ENCODE assay signal across 12 mouse cellular contexts in the genomic region with DNA sequence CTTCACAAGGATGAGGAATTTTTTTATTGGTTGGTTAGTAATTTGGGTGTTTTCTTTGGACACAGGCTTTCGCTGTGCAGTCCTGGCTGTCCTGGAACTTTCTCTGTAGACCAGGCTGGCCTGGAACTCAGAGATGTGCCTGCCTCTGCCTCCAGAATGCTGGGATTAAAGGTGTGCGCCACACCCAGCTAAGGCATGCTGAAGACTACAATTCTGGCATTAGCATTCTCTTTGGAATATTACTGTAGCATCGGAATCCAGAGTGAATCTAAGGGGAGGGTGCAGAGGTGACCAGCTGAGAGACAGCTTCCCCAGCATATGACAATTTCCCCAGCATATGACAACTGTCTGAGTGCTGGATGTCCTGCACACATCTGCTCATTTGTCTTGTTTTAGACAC.
A peak's percentile ranks its signal among the peaks of the same experiment; 100 is the strongest.
DNase-seq lines count a peak whose midpoint lies in the region; ATAC-seq and TF ChIP-seq lines count a peak whose summit lies in the region.
"Had no signal": no experiment of that assay in that cellular context is flagged by ENCODE, and none has a peak within 500 bp of the region (broad histone marks: within the 10 kb centered on the region; RNA-seq: fewer than 3 reads in every experiment).

No protein-coding gene starts in this region.

- no peak overlapping the region for H3K27ac ChIP-seq in heart, embryonic 14.5 days (replicated peaks in 1 of 2; ENCODE audit: control insufficient read depth in 1 of 2, insufficient read depth in 1 of 2, low read depth in 2 of 2, low read length in 2 of 2)
- peak overlapping the region; percentile 76 for H3K27ac ChIP-seq in embryonic facial prominence, embryonic 10.5 days (replicated peaks)
- H3K27ac ChIP-seq in limb, embryonic 13.5 days: no peak overlapping the region
- H3K27ac ChIP-seq in kidney, embryonic 16.5 days (ENCODE audit: low read length): no peak overlapping the region
- H3K27ac ChIP-seq: stomach, embryonic 15.5 days had no signal

- peaks cover 6% of the 10 kb centered on the region; the same call in 1 of the 2 replicates for H3K27me3 ChIP-seq in heart, embryonic 14.5 days (ENCODE audit: control insufficient read depth, insufficient read depth, low read length)
- 0 out of 2 replicates have a peak, but pooled peaks cover 3% of the 10 kb centered on the region for H3K27me3 ChIP-seq in E14TG2a.4 (ENCODE audit: insufficient read depth, low read length)
- H3K27me3 ChIP-seq in embryonic facial prominence, embryonic 10.5 days (replicated peaks; ENCODE audit: low read depth, poor library complexity, severe bottlenecking): peaks cover 7% of the 10 kb centered on the region
- peaks cover 10% of the 10 kb centered on the region; the same call in 1 of the 2 replicates for H3K27me3 ChIP-seq in limb, embryonic 13.5 days
- H3K27me3 ChIP-seq in kidney, embryonic 16.5 days (ENCODE audit: insufficient read depth, low read length): no peaks in the 10 kb centered on the region
- H3K27me3 ChIP-seq: stomach, embryonic 15.5 days had no signal

- no peaks in the 10 kb centered on the region for H3K9me3 ChIP-seq in heart, embryonic 14.5 days (ENCODE audit: control insufficient read depth, low read length)
- no peaks in the 10 kb centered on the region for H3K9me3 ChIP-seq in E14TG2a.4 (ENCODE audit: low read length)
- H3K9me3 ChIP-seq in embryonic facial prominence, embryonic 10.5 days: no peaks in the 10 kb centered on the region
- H3K9me3 ChIP-seq in limb, embryonic 13.5 days: no peaks in the 10 kb centered on the region
- no peaks in the 10 kb centered on the region for H3K9me3 ChIP-seq in kidney, embryonic 16.5 days (ENCODE audit: low read length)
- H3K9me3 ChIP-seq: stomach, embryonic 15.5 days had no signal

- ATAC-seq in heart, embryonic 14.5 days (ENCODE audit: insufficient number of reproducible peaks, insufficient read depth, low FRiP score, low read depth): no peak
- ATAC-seq in limb, embryonic 13.5 days (ENCODE audit: low FRiP score, low read depth): no peak
- no peak for ATAC-seq in kidney, embryonic 16.5 days (ENCODE audit: low FRiP score, low TSS enrichment)
- ATAC-seq: inflammation-experienced regulatory T-cells, adult 6 months had no signal

- 99% methylated on average over 3 of the region's 3 CpGs for WGBS in heart, embryonic 14.5 days
- WGBS in embryonic facial prominence, embryonic 10.5 days: 93% methylated on average over 3 of the region's 3 CpGs
- 92% methylated on average over 3 of the region's 3 CpGs for WGBS in limb, embryonic 13.5 days
- 98% methylated on average over 3 of the region's 3 CpGs for WGBS in kidney, embryonic 16.5 days

- H3K9ac ChIP-seq in heart, embryonic 14.5 days (ENCODE audit: low read length): no peak overlapping the region
- H3K9ac ChIP-seq in limb, embryonic 13.5 days: no peak overlapping the region
- H3K9ac ChIP-seq in kidney, embryonic 16.5 days (replicated peaks; ENCODE audit: low read length): no peak overlapping the region
- H3K9ac ChIP-seq: stomach, embryonic 15.5 days had no signal

- H3K4me1 ChIP-seq in heart, embryonic 14.5 days (ENCODE audit: control insufficient read depth in 2 of 2, insufficient read depth in 2 of 2, low read length in 2 of 2): peaks cover 37 to 62% of the 10 kb centered on the region in 2 experiments
- peaks cover 96% of the 10 kb centered on the region for H3K4me1 ChIP-seq in E14TG2a.4 (replicated peaks; ENCODE audit: low read depth, low read length)
- peaks cover 80% of the 10 kb centered on the region for H3K4me1 ChIP-seq in embryonic facial prominence, embryonic 10.5 days
- peaks cover 61% of the 10 kb centered on the region for H3K4me1 ChIP-seq in limb, embryonic 13.5 days
- peaks cover 71% of the 10 kb centered on the region for H3K4me1 ChIP-seq in kidney, embryonic 16.5 days (ENCODE audit: insufficient read depth, low read length)

- peak overlapping the region; percentile 62 for H3K4me2 ChIP-seq in heart, embryonic 14.5 days (ENCODE audit: low read length)
- H3K4me2 ChIP-seq in limb, embryonic 13.5 days (replicated peaks): 0 out of 2 replicates have a peak overlapping the region, but pooled peaks have one; percentile 41
- no peak overlapping the region for H3K4me2 ChIP-seq in kidney, embryonic 16.5 days (replicated peaks; ENCODE audit: low read depth, low read length)

- TF ChIP-seq CTCF in E14TG2a.4 (conservative IDR thresholded peaks at IDR 0.05; ENCODE audit: low read length): no peak

- no peaks in the 10 kb centered on the region for H3K36me3 ChIP-seq in heart, embryonic 14.5 days (ENCODE audit: control insufficient read depth, insufficient read depth, low read length)
- no peaks in the 10 kb centered on the region for H3K36me3 ChIP-seq in E14TG2a.4 (ENCODE audit: insufficient read depth, low read length)
- no peaks in the 10 kb centered on the region for H3K36me3 ChIP-seq in embryonic facial prominence, embryonic 10.5 days (replicated peaks)
- no peaks in the 10 kb centered on the region for H3K36me3 ChIP-seq in limb, embryonic 13.5 days
- H3K36me3 ChIP-seq in kidney, embryonic 16.5 days (ENCODE audit: insufficient read depth, low read length): no peaks in the 10 kb centered on the region
- H3K36me3 ChIP-seq: stomach, embryonic 15.5 days had no signal

- DNase-seq in heart, adult 9 months (ENCODE audit: low spot score in 2 of 2): no peak
- DNase-seq in embryonic facial prominence, embryonic 10.5 days (ENCODE audit: low spot score): no peak
- DNase-seq in B cell, adult 2 months: no peak
- DNase-seq in layer of hippocampus, postnatal 14 days (ENCODE audit: low spot score in 2 of 2): no peak
- DNase-seq: gastrocnemius, postnatal 25 days; kidney, postnatal 14 days had no signal

- H3K4me3 ChIP-seq in heart, embryonic 14.5 days (ENCODE audit: control insufficient read depth in 1 of 2, insufficient read depth in 1 of 2, low read depth in 1 of 2, low read length in 2 of 2): no peak overlapping the region
- peak overlapping the region; percentile 64 for H3K4me3 ChIP-seq in E14TG2a.4 (replicated peaks; ENCODE audit: low read length)
- no peak overlapping the region for H3K4me3 ChIP-seq in embryonic facial prominence, embryonic 10.5 days
- no peak overlapping the region for H3K4me3 ChIP-seq in limb, embryonic 13.5 days
- no peak overlapping the region for H3K4me3 ChIP-seq in kidney, embryonic 16.5 days (ENCODE audit: low read length)
- H3K4me3 ChIP-seq: stomach, embryonic 15.5 days had no signal
